ENCODE assay signal across 35 mouse cellular contexts in genomic region chr14:122023054-122023453, GRCm38 (mm10). TPM values are rescaled to one million over a fixed set of nuclear protein-coding genes. Genes with fewer than 3 reads are reported as not detected.
DNase-seq lines count a peak whose midpoint lies in the region; ATAC-seq and TF ChIP-seq lines count a peak whose summit lies in the region.
"Had no signal": no experiment of that assay in that cellular context is flagged by ENCODE, and none has a peak within 500 bp of the region (broad histone marks: within the 10 kb centered on the region; RNA-seq: fewer than 3 reads in every experiment).

No protein-coding gene starts in this region.

- no peak overlapping the region for H3K27ac ChIP-seq in liver, embryonic 11.5 days (ENCODE audit: low read depth, low read length)
- H3K27ac ChIP-seq in forebrain, embryonic 12.5 days, result no peak overlapping the region
- H3K27ac ChIP-seq: embryonic facial prominence, embryonic 10.5 days; embryonic facial prominence, embryonic 13.5 days; forebrain, embryonic 13.5 days; hindbrain, embryonic 10.5 days; hindbrain, embryonic 13.5 days had no signal

- no peak for DNase-seq in liver, embryonic 11.5 days (ENCODE audit: low spot score)
- DNase-seq in liver (no peak), G1E (ENCODE audit: low spot score) (peak; percentile 52)
- no peak for DNase-seq in urinary bladder, postnatal 36 days (ENCODE audit: low spot score in 2 of 2)
- DNase-seq: adrenal gland, adult 2 months; adrenal gland, postnatal 14 days; B cell, adult 2 months; cerebellum, adult 11 months; cerebellum, adult 2 months; cerebellum, adult 9-11 months; cerebellum, postnatal 25 days; embryo, embryonic 11 days; gastrocnemius, postnatal 10 days; gastrocnemius, postnatal 36 days; heart, postnatal 36 days had no signal

- 90% methylated on average over 1 of the region's 1 CpGs for WGBS in liver, embryonic 11.5 days
- WGBS in forebrain, embryonic 12.5 days, result 96% methylated on average over 1 of the region's 1 CpGs

- H3K4me1 ChIP-seq in liver, embryonic 11.5 days (replicated peaks; ENCODE audit: control insufficient read depth, insufficient read depth, low read length), result peaks cover 25% of the 10 kb centered on the region
- H3K4me1 ChIP-seq in G1E (ENCODE audit: insufficient read depth, low read depth, low read length), result peaks cover 78% of the 10 kb centered on the region
- no peaks in the 10 kb centered on the region for H3K4me1 ChIP-seq in forebrain, embryonic 12.5 days
- H3K4me1 ChIP-seq: embryonic facial prominence, embryonic 10.5 days; embryonic facial prominence, embryonic 13.5 days; forebrain, embryonic 13.5 days; hindbrain, embryonic 10.5 days; hindbrain, embryonic 13.5 days had no signal

- H3K4me3 ChIP-seq in liver, embryonic 11.5 days (ENCODE audit: low read depth, low read length), result no peak overlapping the region
- H3K4me3 ChIP-seq in G1E (ENCODE audit: low read depth, low read length), result peak overlapping the region; percentile 4; the same call in 1 of the 2 replicates
- no peak overlapping the region for H3K4me3 ChIP-seq in forebrain, embryonic 12.5 days (replicated peaks)
- H3K4me3 ChIP-seq: embryonic facial prominence, embryonic 10.5 days; embryonic facial prominence, embryonic 13.5 days; erythroblast, embryonic 14.5 days; forebrain, embryonic 13.5 days; hindbrain, embryonic 10.5 days; hindbrain, embryonic 13.5 days had no signal

- H3K27me3 ChIP-seq in liver, embryonic 11.5 days (replicated peaks; ENCODE audit: control insufficient read depth, insufficient read depth, low read length), result no peaks in the 10 kb centered on the region
- 0 out of 2 replicates have a peak, but pooled peaks cover under 1% of the 10 kb centered on the region for H3K27me3 ChIP-seq in G1E (ENCODE audit: insufficient read depth, low read length)
- H3K27me3 ChIP-seq in forebrain, embryonic 12.5 days, result no peaks in the 10 kb centered on the region
- H3K27me3 ChIP-seq: embryonic facial prominence, embryonic 13.5 days; forebrain, embryonic 13.5 days; hindbrain, embryonic 13.5 days; Patski had no signal

- TF ChIP-seq CTCF in G1E (IDR thresholded peaks at IDR 0.05; ENCODE audit: low read depth, low read length), result no peak

- H3K36me3 ChIP-seq in liver, embryonic 11.5 days (ENCODE audit: control insufficient read depth, insufficient read depth, low read length), result peaks cover 5% of the 10 kb centered on the region; the same call in 1 of the 2 replicates
- peaks cover 44% of the 10 kb centered on the region for H3K36me3 ChIP-seq in G1E (replicated peaks)
- peaks cover 22% of the 10 kb centered on the region for H3K36me3 ChIP-seq in forebrain, embryonic 12.5 days (replicated peaks)

- H3K4me2 ChIP-seq in liver, embryonic 11.5 days, result peak overlapping the region; percentile 18; the same call in 1 of the 2 replicates
- H3K4me2 ChIP-seq in forebrain, embryonic 12.5 days, result no peak overlapping the region
- H3K4me2 ChIP-seq: embryonic facial prominence, embryonic 13.5 days; forebrain, embryonic 13.5 days; heart, embryonic 11.5 days; hindbrain, embryonic 13.5 days had no signal

- ATAC-seq in liver, embryonic 11.5 days (replicated peaks; ENCODE audit: low FRiP score), result no peak; the same call in 1 of the 2 replicates
- ATAC-seq in G1E (ENCODE audit: extremely low read depth, insufficient number of reproducible peaks, low FRiP score, poor library complexity, severe bottlenecking), result peak; percentile 25
- peak; percentile 37; the same call in 1 of the 2 replicates for ATAC-seq in common myeloid progenitor, adult 5-6 weeks (replicated peaks; ENCODE audit: low read depth, poor library complexity, severe bottlenecking)
- ATAC-seq in megakaryocyte progenitor cell, adult 5-6 weeks (replicated peaks; ENCODE audit: poor library complexity), result peak; percentile 23; the same call in 1 of the 2 replicates
- ATAC-seq in forebrain, embryonic 12.5 days (ENCODE audit: low FRiP score), result no peak
- no peak for ATAC-seq in megakaryocyte, adult 5-6 weeks (ENCODE audit: poor library complexity, severe bottlenecking)
- ATAC-seq: forebrain, embryonic 13.5 days; forebrain, embryonic 16.5 days; hindbrain, embryonic 16.5 days; Patski had no signal

- H3K9me3 ChIP-seq in liver, embryonic 11.5 days (ENCODE audit: control insufficient read depth, low read length), result no peaks in the 10 kb centered on the region
- no peaks in the 10 kb centered on the region for H3K9me3 ChIP-seq in G1E (replicated peaks)
- H3K9me3 ChIP-seq in forebrain, embryonic 12.5 days, result no peaks in the 10 kb centered on the region
- H3K9me3 ChIP-seq: embryonic facial prominence, embryonic 10.5 days; embryonic facial prominence, embryonic 13.5 days; forebrain, embryonic 13.5 days; hindbrain, embryonic 10.5 days; hindbrain, embryonic 13.5 days had no signal

- no peak overlapping the region for H3K9ac ChIP-seq in liver, embryonic 11.5 days (ENCODE audit: low read depth, low read length)
- H3K9ac ChIP-seq in forebrain, embryonic 12.5 days, result no peak overlapping the region
- H3K9ac ChIP-seq: embryonic facial prominence, embryonic 13.5 days; forebrain, embryonic 13.5 days; hindbrain, embryonic 13.5 days had no signal

RNA-seq across cellular contexts. Expression of gene Timm8a2, which starts 11.4 kb away (rescaled TPM):
- polyA plus RNA-seq in liver, embryonic 11.5 days (2014; fragmentation: Nextera tagmentation; extraction: Ambion mirVana), result not detected in 2 replicates
- total RNA-seq in G1E (2014; fragmentation: Nextera tagmentation) (not detected in 2 replicates), G1E (2017) (0.35 TPM in 1 of 2 replicates, not detected in the other)
- polyA plus RNA-seq in G1E (2012), result 0.05 TPM in 1 of 2 replicates, not detected in the other
- total RNA-seq in common myeloid progenitor, adult 5-6 weeks (2017), result not detected in 2 replicates
- total RNA-seq in megakaryocyte progenitor cell, adult 5-6 weeks (2015), result not detected in 2 replicates
- not detected in 2 replicates for total RNA-seq in megakaryocyte progenitor cell, adult 5-6 weeks (2017)
- polyA plus RNA-seq in forebrain, embryonic 12.5 days (2016; fragmentation: Nextera tagmentation; extraction: Ambion mirVana), result not detected in 2 replicates
- not detected in 2 replicates for total RNA-seq in megakaryocyte, adult 5-6 weeks (2015)
- 0.18 TPM in 1 of 2 replicates, not detected in the other for total RNA-seq in megakaryocyte, adult 5-6 weeks (2017)
- total RNA-seq: adrenal gland, adult 2 months; adrenal gland, postnatal 14 days; adrenal gland, postnatal 4 days; gastrocnemius, adult 18-20 months; gastrocnemius, postnatal 10 days; gastrocnemius, postnatal 36 days; granulocyte monocyte progenitor cell, adult 5-6 weeks; heart, adult 8-10 months; heart, postnatal 36 days had no signal
- polyA plus RNA-seq: adrenal gland, adult 2 months; embryonic facial prominence, embryonic 10.5 days; embryonic facial prominence, embryonic 13.5 days; erythroblast, embryonic 14.5 days; forebrain, embryonic 13.5 days; forebrain, embryonic 16.5 days; heart, embryonic 11.5 days; heart, embryonic 14.5 days; heart, postnatal 0 days; hindbrain, embryonic 10.5 days; hindbrain, embryonic 13.5 days; hindbrain, embryonic 16.5 days; Patski had no signal

RNA-seq across cellular contexts. Expression of gene Gpr183, which starts 58.1 kb away (rescaled TPM):
- polyA plus RNA-seq in liver, embryonic 11.5 days (2014; fragmentation: Nextera tagmentation; extraction: Ambion mirVana), result 3.2 and 3.9 TPM in 2 replicates
- total RNA-seq in G1E (2014; fragmentation: Nextera tagmentation) (0.24 TPM in 1 of 2 replicates, not detected in the other), G1E (2017) (6.9 and 7.1 TPM in 2 replicates)
- polyA plus RNA-seq in G1E (2012), result 0.07 and 0.08 TPM in 2 replicates
- 2.9 and 8.1 TPM in 2 replicates for total RNA-seq in common myeloid progenitor, adult 5-6 weeks (2017)
- total RNA-seq in megakaryocyte progenitor cell, adult 5-6 weeks (2015), result 4.0 and 7.1 TPM in 2 replicates
- 2.2 and 3.5 TPM in 2 replicates for total RNA-seq in megakaryocyte progenitor cell, adult 5-6 weeks (2017)
- 1.4 and 1.8 TPM in 2 replicates for polyA plus RNA-seq in forebrain, embryonic 12.5 days (2016; fragmentation: Nextera tagmentation; extraction: Ambion mirVana)
- total RNA-seq in megakaryocyte, adult 5-6 weeks (2015), result 39.0 and 39.1 TPM in 2 replicates
- 33.8 and 36.4 TPM in 2 replicates for total RNA-seq in megakaryocyte, adult 5-6 weeks (2017)
- polyA plus RNA-seq: Patski had no signal

Comparison
In these comparisons a context has a peak if more than half of its experiments do, and no peak if none do; other contexts are left out.
1. ATAC-seq: peak in G1E (single experiment), common myeloid progenitor, adult 5-6 weeks (single experiment) and megakaryocyte progenitor cell, adult 5-6 weeks (single experiment); none in liver, embryonic 11.5 days (single experiment), forebrain, embryonic 12.5 days (single experiment) and megakaryocyte, adult 5-6 weeks (single experiment).